Mouse (Mus musculus) intestine, postnatal 0 days (tissue): ENCODE results near the gene Xpr1. TPM values are rescaled to one million over a fixed set of nuclear protein-coding genes. Genes with fewer than 3 reads are reported as not detected.

Experiments
- ATAC-seq: fragments of 200-750 bp; cut with Nextera tagmentation; 2 replicates; pipeline ENCODE4 v1.8.0; 2017; ENCODE audit warnings: mild to moderate bottlenecking, moderate TSS enrichment, moderate library complexity
- H3K27ac ChIP-seq: fragments of 300-500 bp; sonication (generic); 2 replicates; pipeline ENCODE4 v1.5.1; 2014; ENCODE audit warnings: mild to moderate bottlenecking, low read depth, low read length, moderate library complexity
- H3K27me3 ChIP-seq: fragments of 300-500 bp; sonication (generic); replicated peaks from 2 replicates; pipeline ENCODE4 v1.6.1; 2014; ENCODE audit warnings: low read length, mixed read lengths; ENCODE audit not compliant: control insufficient read depth, insufficient read depth
- H3K36me3 ChIP-seq: fragments of 300-500 bp; sonication (generic); 2 replicates; pipeline ENCODE4 v1.6.1; 2014; ENCODE audit warnings: mild to moderate bottlenecking, moderate library complexity; ENCODE audit not compliant: control insufficient read depth, insufficient read depth
- H3K4me1 ChIP-seq: fragments of 300-500 bp; sonication (generic); replicated peaks from 2 replicates; pipeline ENCODE4 v1.6.1; 2014; ENCODE audit warnings: antibody characterized with exemption, low read length, mixed read lengths; ENCODE audit not compliant: control insufficient read depth, insufficient read depth
- H3K4me2 ChIP-seq: fragments of 300-500 bp; sonication (generic); replicated peaks from 2 replicates; pipeline ENCODE4 v1.6.1; 2014; ENCODE audit warnings: low read depth, mild to moderate bottlenecking, moderate library complexity
- H3K4me3 ChIP-seq: fragments of 300-500 bp; sonication (generic); 2 replicates; pipeline ENCODE4 v1.5.1; 2014; ENCODE audit warnings: low read depth, low read length
- H3K9ac ChIP-seq: fragments of 300-500 bp; sonication (generic); 2 replicates; pipeline ENCODE4 v1.6.1; 2014; ENCODE audit warnings: mild to moderate bottlenecking, low read depth, low read length
- H3K9me3 ChIP-seq: fragments of 300-500 bp; sonication (generic); 2 replicates; pipeline ENCODE4 v1.6.1; 2016; ENCODE audit warnings: mixed run types; ENCODE audit not compliant: control insufficient read depth
- CTCF ChIP-seq: sonication (generic); IDR thresholded peaks from 2 replicates; pipeline ENCODE4 v1.5.1; 2016; ENCODE audit warnings: low read depth, mild to moderate bottlenecking, control low read depth, antibody characterized with exemption, moderate library complexity
- WGBS: fragments of 180-500 bp; shearing (Covaris S2); extraction: QIAGEN DNeasy Blood & Tissue Kit; methylation state at CpG from one replicate; pipeline ENCODE4 v1.1.7; 2014; 5-methylcytosine and 5-hydroxymethylcytosine counted together
- polyA plus RNA-seq: library from polyadenylated mRNA; unstranded; fragments of >200 nt; fragmentation: Nextera tagmentation; extraction: Ambion mirVana; gene quantifications from 2 replicates; pipeline ENCODE4 v1.2.1, GENCODE M21; 2015

Xpr1 gene
- polyA plus RNA-seq, 1 experiment from 2014 or later, result 5.8 TPM

DNA sequence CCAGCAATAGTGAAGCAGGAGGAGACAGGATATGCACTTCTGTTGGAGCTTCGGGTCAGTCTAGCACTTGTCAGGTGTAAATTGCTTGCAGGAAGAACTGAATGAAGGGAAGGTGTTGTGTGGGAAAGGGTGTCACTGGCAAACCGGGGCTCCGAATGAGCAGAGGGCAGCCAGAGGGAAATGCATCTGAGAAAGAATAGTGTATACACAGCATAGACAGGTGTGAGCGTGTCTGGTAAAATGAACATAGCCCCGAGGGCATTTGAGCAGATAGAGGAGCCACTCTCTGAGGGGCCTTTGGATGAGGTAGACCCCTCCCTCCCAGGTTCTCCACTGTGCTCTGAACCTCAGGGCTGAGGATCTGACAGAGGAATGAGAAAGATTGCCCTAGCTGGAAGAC lies 169.2 kb downstream of the Xpr1 start:
- H3K4me3 ChIP-seq, result no peak overlapping the region
- H3K27ac ChIP-seq, result no peak overlapping the region
- no peaks in the 10 kb centered on the region for H3K4me1 ChIP-seq
- no peaks in the 10 kb centered on the region for H3K9me3 ChIP-seq
- H3K36me3 ChIP-seq, result no peaks in the 10 kb centered on the region
- H3K27me3 ChIP-seq, result peaks cover 23% of the 10 kb centered on the region
- H3K4me2 ChIP-seq, result no peak overlapping the region
- TF ChIP-seq CTCF, result no peak
- 48% methylated on average over 5 of the region's 5 CpGs for WGBS
- ATAC-seq, result no peak
- H3K9ac ChIP-seq, result no peak overlapping the region

- Histone ChIP-seq H3K36me3 (no peaks in the 10 kb centered on the region), H3K4me2 (no peak overlapping the region), H3K9me3 (no peaks in the 10 kb centered on the region), H3K9ac (no peak overlapping the region), H3K27me3 (peaks cover 24% of the 10 kb centered on the region), H3K4me1 (no peaks in the 10 kb centered on the region), H3K27ac (no peak overlapping the region), H3K4me3 (no peak overlapping the region)
- WGBS, result 21% methylated on average over 5 of the region's 5 CpGs
- ATAC-seq, result no peak
- TF ChIP-seq CTCF, result no peak
Observed at GRCm38 (mm10) chr1:155247441-155247840, 169.8 kb downstream of the Xpr1 start.

DNA sequence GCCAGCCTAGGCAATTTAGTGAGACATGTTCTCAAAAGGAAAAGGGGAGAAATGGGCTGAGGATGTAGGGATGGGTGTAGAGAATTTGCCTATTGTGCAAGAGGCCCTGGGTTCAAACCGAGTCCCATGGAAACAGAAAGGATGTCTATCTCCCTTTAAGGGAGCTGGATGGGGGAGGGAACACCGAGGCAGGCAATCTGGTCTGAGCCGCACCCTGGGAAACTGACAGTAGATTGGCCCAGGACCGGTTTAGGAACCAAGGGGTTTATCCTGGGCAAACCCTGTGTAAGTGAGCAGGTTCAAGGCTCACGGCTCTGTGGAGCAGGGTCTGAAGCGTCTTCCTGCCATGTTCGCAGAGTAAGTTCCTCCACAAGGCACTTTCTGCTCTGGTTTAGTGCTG lies 171.7 kb downstream of the Xpr1 start:
- peaks cover 24% of the 10 kb centered on the region for H3K27me3 ChIP-seq
- H3K9me3 ChIP-seq, result no peaks in the 10 kb centered on the region
- WGBS, result 76% methylated on average over 7 of the region's 7 CpGs
- no peak for TF ChIP-seq CTCF
- H3K4me1 ChIP-seq, result no peaks in the 10 kb centered on the region
- H3K36me3 ChIP-seq, result no peaks in the 10 kb centered on the region
- no peak overlapping the region for H3K4me2 ChIP-seq
- no peak overlapping the region for H3K4me3 ChIP-seq
- no peak for ATAC-seq
- no peak overlapping the region for H3K9ac ChIP-seq
- H3K27ac ChIP-seq, result no peak overlapping the region

GRCm38 (mm10) chr1:155244771-155245211 lies 172.4 kb downstream of the Xpr1 start:
- H3K4me3 ChIP-seq, result peak overlapping the region; percentile 51
- H3K27me3 ChIP-seq, result peaks cover 24% of the 10 kb centered on the region
- no peak for ATAC-seq
- peak overlapping the region; percentile 70 for H3K27ac ChIP-seq
- TF ChIP-seq CTCF, result no peak
- H3K4me2 ChIP-seq, result peak overlapping the region; percentile 75
- no peaks in the 10 kb centered on the region for H3K36me3 ChIP-seq
- no peaks in the 10 kb centered on the region for H3K9me3 ChIP-seq
- peak overlapping the region; percentile 56 for H3K9ac ChIP-seq
- no peaks in the 10 kb centered on the region for H3K4me1 ChIP-seq
- WGBS, result 9% methylated on average over 27 of the region's 29 CpGs

DNA sequence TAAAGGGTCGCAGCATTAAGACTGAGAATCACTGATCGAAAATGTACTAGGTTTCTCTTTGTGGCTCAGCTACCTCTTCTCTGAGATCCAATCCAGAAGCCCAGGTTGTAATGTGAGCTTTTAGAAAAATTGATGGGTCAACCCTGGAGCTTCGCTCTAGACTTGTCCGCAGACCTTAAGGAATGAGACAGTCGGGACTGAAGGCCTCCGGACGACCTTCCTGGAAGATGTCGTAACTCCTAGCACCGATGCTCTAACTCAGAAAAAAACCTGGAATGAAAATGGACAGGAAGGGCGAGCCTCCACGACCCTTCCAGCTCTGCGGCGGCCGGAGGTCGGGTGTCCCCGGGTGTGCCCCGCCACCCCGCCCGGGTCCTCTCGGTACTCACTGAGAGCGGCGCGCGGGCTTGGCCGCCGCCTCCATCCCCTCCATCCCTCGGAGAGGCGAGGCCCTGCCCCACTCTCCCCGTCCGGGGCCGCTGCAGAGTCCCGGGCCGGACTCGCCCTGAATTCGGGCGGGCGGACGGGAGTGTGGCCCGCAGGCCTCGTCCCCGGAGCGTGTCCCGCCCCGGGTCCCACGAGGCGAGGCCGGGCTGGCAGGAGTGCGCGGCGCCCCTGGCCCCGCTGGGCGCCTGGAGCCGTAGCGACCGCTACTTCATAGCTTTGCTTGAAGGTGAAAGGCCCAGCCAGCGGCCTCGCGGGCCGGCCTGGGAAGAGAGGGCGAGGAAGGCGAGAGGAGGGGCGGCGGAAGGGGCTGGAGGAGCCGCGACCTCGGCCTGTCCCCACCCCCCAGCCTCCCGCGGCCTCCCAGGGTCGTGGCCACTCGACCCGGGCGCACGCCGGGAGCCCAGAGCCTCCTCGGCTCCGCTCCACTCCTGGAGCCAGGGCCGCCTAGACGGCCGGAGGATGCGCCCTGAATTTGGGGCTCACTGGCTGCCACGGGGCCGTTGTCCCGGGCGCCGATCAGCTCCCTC lies 173.1 kb downstream of the Xpr1 start, which contains the start of gene BC034090:
Gene BC034090 (minus strand): TSS at position 648 of the 974 bp plus-strand sequence.
- WGBS, result 2% methylated on average over 82 of the region's 85 CpGs
- peak; percentile 59 for ATAC-seq

DNA sequence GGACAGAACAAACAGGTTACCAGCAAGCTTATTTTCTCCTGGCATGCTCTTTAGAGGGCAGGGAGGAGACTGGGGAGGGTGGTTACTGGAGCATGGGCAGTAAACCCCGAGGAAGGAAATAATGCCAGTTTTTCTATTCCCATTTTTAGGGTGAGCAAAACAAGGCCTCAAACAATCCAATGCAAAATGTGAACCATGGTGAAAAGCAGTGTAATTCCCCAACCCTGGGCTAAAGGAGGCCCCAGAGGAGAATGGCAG lies 174.8 kb downstream of the Xpr1 start:
- H3K9ac ChIP-seq, result no peak overlapping the region
- no peaks in the 10 kb centered on the region for H3K4me1 ChIP-seq
- WGBS, result 70% methylated on average over 1 of the region's 1 CpGs
- no peak for TF ChIP-seq CTCF
- H3K4me3 ChIP-seq, result no peak overlapping the region
- H3K9me3 ChIP-seq, result no peaks in the 10 kb centered on the region
- H3K4me2 ChIP-seq, result no peak overlapping the region
- peaks cover 24% of the 10 kb centered on the region for H3K27me3 ChIP-seq
- no peak overlapping the region for H3K27ac ChIP-seq
- no peak for ATAC-seq
- H3K36me3 ChIP-seq, result no peaks in the 10 kb centered on the region

More for the DNA sequence above, 173.1 kb downstream of the Xpr1 start, which contains the start of gene BC034090:
- peak within 1 kb of the TSS; percentile 56 for H3K9ac ChIP-seq
- peaks cover 24% of the 10 kb centered on the region for H3K27me3 ChIP-seq
- H3K27ac ChIP-seq, result peak within 1 kb of the TSS; percentile 70
- no peaks in the 10 kb centered on the region for H3K9me3 ChIP-seq
- no peaks in the 10 kb centered on the region for H3K36me3 ChIP-seq
- H3K4me3 ChIP-seq, result peak within 1 kb of the TSS; percentile 51
- 0 out of 2 replicates have a peak, but pooled peaks have one; percentile 7 for TF ChIP-seq CTCF
- H3K4me2 ChIP-seq, result peak within 1 kb of the TSS; percentile 75
- H3K4me1 ChIP-seq, result no peaks in the 10 kb centered on the region
